Mouse (Mus musculus) embryo, embryonic 10.5 days (tissue): ENCODE data around the gene Fam169a.
"Not testable (repeated sequence)": the region's sequence is repeated elsewhere in the genome, so short reads cannot be mapped to it uniquely, and the experiment has no call there.

Experiments used
- DNase-seq: peaks from one replicate; pipeline ENCODE4 v3.0.0-alpha.2; 2015; ENCODE audit warnings: low spot score

Gene Fam169a

DNA sequence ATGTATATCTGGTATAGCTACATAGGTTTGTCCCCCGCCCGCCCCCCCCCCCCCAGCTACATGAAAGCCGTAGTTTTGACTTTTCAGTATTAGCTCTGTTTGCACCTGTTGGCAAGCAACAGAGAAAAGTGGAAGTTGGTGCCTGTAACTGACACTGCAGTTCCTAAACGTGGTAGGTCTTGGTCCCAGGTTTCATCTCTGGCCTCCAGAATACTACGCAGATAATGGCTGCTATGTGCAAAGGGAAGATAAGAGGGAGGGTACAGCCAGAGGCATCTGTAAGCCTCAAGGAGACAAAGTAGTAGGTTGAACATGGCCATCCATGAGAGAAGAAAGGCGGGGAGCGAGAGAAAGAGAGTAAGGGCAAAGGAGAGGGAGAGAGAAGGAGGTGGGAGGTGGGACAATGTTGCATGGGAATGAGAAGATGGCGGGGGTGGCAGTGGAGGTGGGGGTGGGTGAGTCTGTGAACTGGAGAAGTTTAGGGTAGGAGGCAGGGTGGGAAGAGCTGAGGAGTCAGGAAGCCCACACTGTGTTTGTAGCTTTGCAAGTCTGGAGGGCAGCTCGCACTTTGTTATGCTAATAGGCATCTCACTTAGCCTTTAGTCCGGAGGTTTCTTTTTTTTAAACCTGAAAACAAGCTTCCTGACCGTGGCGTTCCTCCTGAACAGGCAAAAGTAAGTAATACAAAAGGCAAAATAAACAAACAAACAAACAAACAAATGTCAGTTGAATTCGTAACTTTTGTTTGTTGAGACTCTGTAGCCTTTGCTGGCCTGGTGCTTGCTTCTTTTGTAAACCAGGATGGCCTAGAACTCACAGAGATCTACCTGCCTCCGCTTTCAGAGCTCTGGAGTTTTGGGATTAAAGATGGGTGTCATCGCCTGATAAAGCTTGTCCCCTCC lies at the start of gene Fam169a:
Fam169a (plus strand) TSS at position 638 of the 902 bp plus-strand sequence.
- DNase-seq, result no peak

- DNase-seq, result no peak
These were observed 49.4 kb upstream of the Fam169a start for GRCm38 (mm10) chr13:97017711-97018110.

DNA sequence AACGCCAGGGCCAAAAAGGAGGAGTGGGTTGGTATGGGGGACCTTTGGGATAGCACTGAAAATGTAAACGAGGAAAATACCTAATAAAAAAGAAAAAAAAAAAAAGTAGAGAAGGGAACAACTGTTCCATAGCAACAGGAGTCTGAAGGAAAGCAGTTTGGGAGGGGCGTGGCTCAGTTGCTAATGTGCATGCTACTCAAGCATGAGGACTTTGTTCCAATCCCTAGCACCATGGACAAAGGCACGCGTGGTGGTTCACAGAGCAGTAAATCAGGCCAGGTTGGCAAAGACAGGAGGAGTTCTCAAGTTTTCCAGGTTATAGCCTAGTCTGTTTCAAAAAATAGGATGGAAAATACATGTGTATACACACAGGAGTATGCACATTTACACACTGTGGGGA lies 47.0 kb upstream of the Fam169a start:
- peak; percentile 36 for DNase-seq

DNA sequence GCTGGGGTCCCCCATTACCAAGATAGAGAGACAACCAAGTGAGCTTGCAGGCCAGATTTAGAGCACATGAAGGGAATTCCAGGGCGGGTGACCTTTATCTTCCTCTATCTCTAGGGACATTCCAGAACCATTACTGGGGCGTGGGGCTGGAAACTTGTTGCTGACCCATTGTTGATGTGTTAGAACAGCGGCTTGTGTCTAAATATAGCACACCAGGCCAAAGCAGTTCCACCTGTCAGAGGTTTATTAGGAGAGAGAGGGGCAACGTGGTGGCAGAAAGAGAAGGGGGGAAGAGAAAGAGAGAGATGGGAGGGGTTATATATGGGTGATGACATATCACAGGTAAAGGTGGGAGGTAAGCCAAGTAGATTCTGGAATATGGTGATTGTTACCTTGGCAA lies 45.2 kb upstream of the Fam169a start:
- no peak for DNase-seq

- DNase-seq, result no peak
These were observed 37.0 kb upstream of the Fam169a start for GRCm38 (mm10) chr13:97030075-97030474.

DNA sequence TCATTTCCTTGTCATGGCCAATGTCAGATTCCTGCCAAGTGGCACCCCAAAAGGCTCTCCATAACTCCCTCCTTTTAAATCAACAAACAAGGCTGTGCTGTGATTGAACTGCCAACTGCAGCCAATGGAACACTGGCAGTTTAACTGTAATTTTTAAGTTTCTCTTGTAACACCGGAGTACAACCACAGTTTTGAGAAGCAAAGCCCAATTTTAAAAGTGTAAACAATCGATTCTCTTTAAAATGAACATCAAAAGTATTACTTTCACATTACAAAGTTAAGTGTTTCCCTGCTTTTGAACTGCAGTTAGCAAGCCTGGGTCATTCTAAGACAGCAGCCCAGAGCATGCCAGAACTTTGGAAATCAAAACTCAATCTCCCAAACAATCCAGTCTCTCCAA lies 32.8 kb upstream of the Fam169a start, which contains the start of gene 1700029F12Rik:
1700029F12Rik (minus strand) TSS at position 101 of the 400 bp plus-strand sequence.
- no peak for DNase-seq

DNA sequence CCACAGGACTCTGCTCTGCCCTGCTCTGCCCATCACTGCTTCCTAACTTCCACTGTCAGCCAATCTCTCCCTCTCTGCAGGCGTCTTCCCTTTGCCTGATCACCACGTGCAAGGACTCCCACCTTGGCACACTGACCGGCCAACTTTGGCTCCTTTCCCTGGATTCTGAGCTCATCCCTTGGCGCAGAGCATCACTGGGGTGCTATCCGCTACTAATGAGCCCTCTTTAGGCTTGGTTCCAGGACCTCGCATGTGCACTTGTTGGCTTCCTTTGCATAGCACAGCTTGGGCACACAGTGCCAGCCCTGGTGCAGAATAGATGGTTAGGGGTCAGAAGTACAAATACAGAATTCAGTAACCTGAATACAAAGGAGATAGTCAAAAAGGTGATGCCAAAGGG lies 15.9 kb upstream of the Fam169a start:
- DNase-seq, result no peak

- peak; percentile 93 for DNase-seq
These were observed 14.4 kb upstream of the Fam169a start for GRCm38 (mm10) chr13:97052667-97053066.

- no peak for DNase-seq
These were observed 13.2 kb upstream of the Fam169a start for GRCm38 (mm10) chr13:97053844-97054243.

GRCm38 (mm10) chr13:97057817-97058216 lies 9.3 kb upstream of the Fam169a start:
- no peak for DNase-seq

DNA sequence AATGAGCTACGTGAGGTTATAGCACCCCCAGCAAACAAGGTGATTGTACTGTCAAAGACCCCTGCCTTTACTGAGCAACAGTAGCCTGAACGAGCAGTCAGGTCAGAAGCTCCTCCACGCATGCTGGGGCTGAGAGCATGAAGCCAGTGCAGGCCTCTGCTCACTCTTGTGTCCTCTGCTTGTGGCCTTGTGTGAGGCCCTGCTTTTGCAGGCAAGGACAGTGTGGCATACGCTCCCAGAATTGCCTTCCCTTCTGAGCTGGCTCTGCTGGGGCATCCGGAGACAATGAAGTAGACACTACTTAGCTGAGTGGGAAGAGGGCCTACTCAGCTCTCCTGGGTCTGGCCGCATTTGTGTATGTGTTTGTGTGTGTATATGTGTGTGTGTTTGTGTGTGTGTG lies 7.3 kb upstream of the Fam169a start:
- DNase-seq, result no peak

DNA sequence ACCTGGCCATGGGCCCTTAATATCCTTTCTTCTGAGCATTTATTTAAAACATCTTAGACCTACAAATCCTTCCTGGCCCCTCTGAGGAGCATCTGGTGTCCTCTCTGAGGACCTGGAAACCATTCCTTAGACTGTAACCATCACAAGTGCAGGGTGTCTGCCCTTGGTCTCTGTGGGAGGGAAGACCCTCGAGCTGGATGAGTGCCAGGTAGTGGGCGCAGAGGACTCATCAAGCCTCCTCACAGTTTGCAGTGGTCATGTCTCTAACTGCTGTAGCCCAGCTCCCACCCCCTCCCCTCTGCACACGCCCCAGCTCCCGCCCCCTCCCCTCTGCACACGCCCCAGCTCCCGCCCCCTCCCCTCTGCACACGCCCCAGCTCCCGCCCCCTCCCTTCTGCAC lies 6.8 kb upstream of the Fam169a start:
- DNase-seq, result no peak

DNA sequence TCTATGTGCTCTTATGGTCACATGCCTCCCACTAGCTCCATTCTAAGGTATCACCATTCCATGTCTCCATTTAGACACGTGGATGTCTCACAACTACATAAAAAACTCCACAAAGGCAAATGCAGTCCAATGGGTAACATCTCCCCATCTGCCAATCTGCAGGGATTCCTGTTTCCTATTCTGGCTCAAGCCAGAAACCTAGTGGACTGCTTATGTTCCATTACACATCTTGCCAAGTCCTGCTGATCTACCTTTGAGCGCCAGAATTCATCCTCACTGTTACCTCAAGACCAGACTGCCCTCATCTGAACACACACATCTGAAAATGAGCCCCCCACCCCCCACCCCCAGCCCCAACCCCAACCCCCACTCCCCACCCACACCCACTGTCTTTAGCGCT lies 4.9 kb upstream of the Fam169a start:
- DNase-seq, result no peak

- no peak for DNase-seq
These were observed 3.7 kb upstream of the Fam169a start for GRCm38 (mm10) chr13:97063431-97063830.

DNA sequence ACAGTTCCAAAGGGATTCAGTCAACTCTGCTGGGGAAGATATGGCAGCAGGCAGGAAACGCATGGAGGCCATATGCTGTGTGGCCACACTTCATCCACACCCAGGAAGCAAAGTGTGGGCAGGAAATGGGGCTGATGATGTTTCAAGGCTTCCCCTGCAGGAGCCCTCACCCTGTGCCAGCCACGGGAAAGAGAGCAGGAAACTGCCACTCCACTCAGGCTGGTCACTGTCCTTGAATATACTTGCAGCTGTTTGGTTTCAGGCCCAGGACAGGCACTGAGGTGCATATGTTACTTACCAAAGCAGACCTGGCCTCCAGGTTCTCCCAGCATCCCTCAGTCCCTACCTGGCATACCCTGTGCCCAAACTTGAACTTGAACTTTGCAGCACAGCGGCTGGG lies 2.7 kb upstream of the Fam169a start:
- DNase-seq, result no peak

- DNase-seq, result not testable (repeated sequence)
These were observed 2.1 kb upstream of the Fam169a start for GRCm38 (mm10) chr13:97064844-97065621.

DNA sequence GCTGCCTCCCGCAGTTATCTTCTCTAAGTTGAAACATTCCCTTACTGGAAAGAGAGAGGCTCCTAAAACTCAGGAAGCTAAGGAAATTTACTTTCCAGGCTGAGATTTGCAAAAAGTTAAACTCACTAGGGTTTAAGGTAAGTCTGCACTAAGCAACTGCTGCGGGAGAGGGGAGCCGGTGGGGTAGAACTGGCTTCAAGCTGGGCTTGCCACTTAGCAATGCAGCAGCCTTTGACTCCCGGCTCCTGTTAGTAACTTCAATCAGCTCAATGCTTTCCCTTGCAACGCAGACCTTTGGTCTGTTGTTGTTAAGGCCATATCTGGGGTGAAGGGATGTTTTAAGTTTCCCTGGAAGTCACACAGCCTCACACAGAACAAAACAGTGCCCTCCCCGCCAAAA lies 605 bp downstream of the Fam169a start:
- peak; percentile 43 for DNase-seq

- DNase-seq, result no peak
These were observed 1.1 kb downstream of the Fam169a start for GRCm38 (mm10) chr13:97068151-97068550.

DNA sequence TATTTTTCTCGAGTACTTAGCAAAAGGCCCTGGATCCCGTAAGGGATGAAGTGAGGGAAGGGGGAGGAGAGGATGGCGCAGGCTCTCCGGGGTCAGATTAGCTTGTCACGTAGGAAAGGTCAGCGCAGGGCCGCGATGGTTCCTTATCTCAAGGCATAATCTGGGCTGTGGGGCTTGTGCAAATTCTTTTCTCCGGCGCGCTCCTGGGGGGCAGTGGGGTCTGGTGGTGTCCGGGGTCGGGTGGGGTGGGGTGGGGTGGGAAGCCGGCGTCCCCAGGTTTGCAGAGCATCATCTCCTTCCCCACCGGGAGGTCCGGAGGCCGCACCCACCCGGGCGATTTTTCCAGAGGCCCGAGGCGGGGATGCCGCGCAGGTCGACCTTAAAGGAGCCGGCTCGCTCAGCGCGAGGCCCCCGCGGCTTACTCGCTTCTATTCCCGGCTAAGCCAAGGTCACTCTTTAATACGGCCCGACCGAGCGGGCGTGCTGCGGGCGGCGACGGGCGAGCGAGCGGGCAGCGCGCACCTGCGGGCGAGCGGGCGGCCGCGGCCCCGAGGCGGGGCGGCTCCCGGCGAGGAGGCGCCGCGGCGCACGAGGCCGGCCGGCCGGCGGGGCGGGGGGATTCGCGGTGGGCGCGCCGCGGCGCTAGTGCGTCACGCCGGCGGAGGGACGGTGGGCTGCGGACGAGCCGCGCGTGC lies 4.0 kb downstream of the Fam169a start:
- DNase-seq, result peak; percentile 77

- peak; percentile 66 for DNase-seq
These were observed 4.6 kb downstream of the Fam169a start for GRCm38 (mm10) chr13:97071626-97072241.

GRCm38 (mm10) chr13:97073497-97073896 lies 6.4 kb downstream of the Fam169a start:
- no peak for DNase-seq

DNA sequence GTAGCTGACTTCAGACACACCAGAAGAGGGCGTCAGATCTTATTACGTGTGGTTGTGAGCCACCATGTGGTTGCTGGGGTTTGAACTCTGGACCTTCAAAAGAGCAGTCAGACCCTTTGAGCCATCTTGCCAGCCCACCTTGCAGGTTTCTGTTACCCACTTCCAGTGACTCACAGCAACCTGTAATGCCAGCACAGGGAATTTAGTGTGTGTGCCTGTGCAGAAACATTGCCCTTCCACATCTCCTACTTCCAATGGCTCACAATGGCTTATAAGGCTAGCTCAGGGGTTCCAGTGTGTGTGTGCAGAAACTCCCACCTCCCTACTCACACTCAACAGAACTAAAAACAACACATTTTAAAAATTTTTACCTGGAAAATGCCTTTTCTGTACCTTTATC lies 10.5 kb downstream of the Fam169a start:
- no peak for DNase-seq
